Mouse (Mus musculus): Measurements from ENCODE around the gene Exoc4. TPM values are rescaled to one million over a fixed set of nuclear protein-coding genes. Genes with fewer than 3 reads are reported as not detected.

Gene Exoc4
- polyA plus RNA-seq, 2 experiments = 16.8 to 24.2 TPM

- WGBS = 81% methylated on average over 1 of the region's 1 CpGs
- Histone ChIP-seq H3K27me3 (ENCODE audit: control insufficient read depth, insufficient read depth, low read length) (no peaks in the 10 kb centered on the region), H3K27ac (replicated peaks; ENCODE audit: low read depth, low read length) (no peak overlapping the region)
Measured at GRCm38 (mm10) chr6:33540356-33540755, 291.5 kb downstream of the Exoc4 start.

GRCm38 (mm10) chr6:33542712-33543111 is 293.8 kb downstream of the Exoc4 start:
- Histone ChIP-seq H3K4me1 (ENCODE audit: control insufficient read depth, insufficient read depth, low read length) (no peaks in the 10 kb centered on the region), H3K9ac (ENCODE audit: low read depth, low read length, severe bottlenecking) (no peak overlapping the region), H3K4me2 (replicated peaks; ENCODE audit: low read depth, low read length, severe bottlenecking) (no peak overlapping the region), H3K36me3 (ENCODE audit: control insufficient read depth, insufficient read depth, low read length) (no peaks in the 10 kb centered on the region), H3K4me3 (replicated peaks; ENCODE audit: low read length) (no peak overlapping the region), H3K27ac (replicated peaks; ENCODE audit: low read depth, low read length) (no peak overlapping the region), H3K27me3 (ENCODE audit: control insufficient read depth, insufficient read depth, low read length) (no peaks in the 10 kb centered on the region), H3K9me3 (ENCODE audit: control insufficient read depth, low read length) (no peaks in the 10 kb centered on the region)
- DNase-seq (ENCODE audit: low spot score) = no peak
- no peak for TF ChIP-seq POLR2A (IDR thresholded peaks at IDR 0.05; ENCODE audit: borderline replicate concordance, extremely low read depth, insufficient read depth, insufficient read length)
- 76% methylated on average over 6 of the region's 6 CpGs for WGBS
- no peak for ATAC-seq (ENCODE audit: low FRiP score, low read depth)

More at GRCm38 (mm10) chr6:33540356-33540755, 291.5 kb downstream of the Exoc4 start:
- no peak for DNase-seq (ENCODE audit: low spot score)
- Histone ChIP-seq H3K4me2 (replicated peaks; ENCODE audit: low read depth, low read length, severe bottlenecking) (no peak overlapping the region), H3K36me3 (ENCODE audit: control insufficient read depth, insufficient read depth, low read length) (no peaks in the 10 kb centered on the region), H3K9ac (ENCODE audit: low read depth, low read length, severe bottlenecking) (no peak overlapping the region), H3K9me3 (ENCODE audit: control insufficient read depth, low read length) (no peaks in the 10 kb centered on the region), H3K4me3 (replicated peaks; ENCODE audit: low read length) (no peak overlapping the region), H3K4me1 (ENCODE audit: control insufficient read depth, insufficient read depth, low read length) (no peaks in the 10 kb centered on the region)
- ATAC-seq (ENCODE audit: low FRiP score, low read depth) = no peak
- TF ChIP-seq POLR2A (IDR thresholded peaks at IDR 0.05; ENCODE audit: borderline replicate concordance, extremely low read depth, insufficient read depth, insufficient read length) = no peak

GRCm38 (mm10) chr6:33551934-33552333 is 303.0 kb downstream of the Exoc4 start:
- ATAC-seq (ENCODE audit: low FRiP score, low read depth) = no peak
- WGBS = 46% methylated on average over 4 of the region's 4 CpGs
- H3K4me2 ChIP-seq (replicated peaks; ENCODE audit: low read depth, low read length, severe bottlenecking) = no peak overlapping the region
- no peak for TF ChIP-seq POLR2A (IDR thresholded peaks at IDR 0.05; ENCODE audit: borderline replicate concordance, extremely low read depth, insufficient read depth, insufficient read length)
- H3K4me1 ChIP-seq (ENCODE audit: control insufficient read depth, insufficient read depth, low read length) = peaks cover 8% of the 10 kb centered on the region
- no peak overlapping the region for H3K27ac ChIP-seq (replicated peaks; ENCODE audit: low read depth, low read length)
- H3K36me3 ChIP-seq (ENCODE audit: control insufficient read depth, insufficient read depth, low read length) = no peaks in the 10 kb centered on the region
- H3K9me3 ChIP-seq (ENCODE audit: control insufficient read depth, low read length) = no peaks in the 10 kb centered on the region
- H3K9ac ChIP-seq (ENCODE audit: low read depth, low read length, severe bottlenecking) = no peak overlapping the region
- no peaks in the 10 kb centered on the region for H3K27me3 ChIP-seq (ENCODE audit: control insufficient read depth, insufficient read depth, low read length)
- no peak overlapping the region for H3K4me3 ChIP-seq (replicated peaks; ENCODE audit: low read length)
- peak; percentile 42 for DNase-seq (ENCODE audit: low spot score)

- H3K4me1 ChIP-seq (ENCODE audit: control insufficient read depth, insufficient read depth, low read length) = no peaks in the 10 kb centered on the region
- H3K9me3 ChIP-seq (ENCODE audit: control insufficient read depth, low read length) = no peaks in the 10 kb centered on the region
- no peak overlapping the region for H3K27ac ChIP-seq (replicated peaks; ENCODE audit: low read depth, low read length)
- H3K4me2 ChIP-seq (replicated peaks; ENCODE audit: low read depth, low read length, severe bottlenecking) = no peak overlapping the region
- 88% methylated on average over 1 of the region's 1 CpGs for WGBS
- H3K9ac ChIP-seq (ENCODE audit: low read depth, low read length, severe bottlenecking) = no peak overlapping the region
- H3K4me3 ChIP-seq (replicated peaks; ENCODE audit: low read length) = no peak overlapping the region
- H3K36me3 ChIP-seq (ENCODE audit: control insufficient read depth, insufficient read depth, low read length) = no peaks in the 10 kb centered on the region
- ATAC-seq (ENCODE audit: low FRiP score, low read depth) (no peak), DNase-seq (ENCODE audit: low spot score) (no peak)
- no peak for TF ChIP-seq POLR2A (IDR thresholded peaks at IDR 0.05; ENCODE audit: borderline replicate concordance, extremely low read depth, insufficient read depth, insufficient read length)
- no peaks in the 10 kb centered on the region for H3K27me3 ChIP-seq (ENCODE audit: control insufficient read depth, insufficient read depth, low read length)
Measured at GRCm38 (mm10) chr6:33560925-33561324, 312.0 kb downstream of the Exoc4 start.

GRCm38 (mm10) chr6:33561911-33562310 is 313.0 kb downstream of the Exoc4 start:
- ATAC-seq (ENCODE audit: low FRiP score, low read depth) = no peak
- no peak for TF ChIP-seq POLR2A (IDR thresholded peaks at IDR 0.05; ENCODE audit: borderline replicate concordance, extremely low read depth, insufficient read depth, insufficient read length)
- DNase-seq (ENCODE audit: low spot score) = no peak

GRCm38 (mm10) chr6:33575947-33576346 is 327.1 kb downstream of the Exoc4 start:
- Histone ChIP-seq H3K9me3 (ENCODE audit: control insufficient read depth, low read length) (no peaks in the 10 kb centered on the region), H3K27me3 (ENCODE audit: control insufficient read depth, insufficient read depth, low read length) (no peaks in the 10 kb centered on the region), H3K4me2 (replicated peaks; ENCODE audit: low read depth, low read length, severe bottlenecking) (no peak overlapping the region), H3K9ac (ENCODE audit: low read depth, low read length, severe bottlenecking) (no peak overlapping the region), H3K4me1 (ENCODE audit: control insufficient read depth, insufficient read depth, low read length) (no peaks in the 10 kb centered on the region), H3K36me3 (ENCODE audit: control insufficient read depth, insufficient read depth, low read length) (no peaks in the 10 kb centered on the region), H3K4me3 (replicated peaks; ENCODE audit: low read length) (no peak overlapping the region), H3K27ac (replicated peaks; ENCODE audit: low read depth, low read length) (no peak overlapping the region)
- ATAC-seq (ENCODE audit: low FRiP score, low read depth) (no peak), DNase-seq (ENCODE audit: low spot score) (no peak)
- no peak for TF ChIP-seq POLR2A (IDR thresholded peaks at IDR 0.05; ENCODE audit: borderline replicate concordance, extremely low read depth, insufficient read depth, insufficient read length)
- 83% methylated on average over 4 of the region's 4 CpGs for WGBS

More at GRCm38 (mm10) chr6:33561911-33562310, 313.0 kb downstream of the Exoc4 start:
- H3K4me2 ChIP-seq (replicated peaks; ENCODE audit: low read depth, low read length, severe bottlenecking) = no peak overlapping the region
- H3K9ac ChIP-seq (ENCODE audit: low read depth, low read length, severe bottlenecking) = no peak overlapping the region
- H3K36me3 ChIP-seq (ENCODE audit: control insufficient read depth, insufficient read depth, low read length) = no peaks in the 10 kb centered on the region
- 86% methylated on average over 2 of the region's 2 CpGs for WGBS
- no peaks in the 10 kb centered on the region for H3K9me3 ChIP-seq (ENCODE audit: control insufficient read depth, low read length)
- no peaks in the 10 kb centered on the region for H3K27me3 ChIP-seq (ENCODE audit: control insufficient read depth, insufficient read depth, low read length)
- no peak overlapping the region for H3K4me3 ChIP-seq (replicated peaks; ENCODE audit: low read length)
- no peaks in the 10 kb centered on the region for H3K4me1 ChIP-seq (ENCODE audit: control insufficient read depth, insufficient read depth, low read length)
- H3K27ac ChIP-seq (replicated peaks; ENCODE audit: low read depth, low read length) = no peak overlapping the region

Measured in limb, embryonic 14.5 days (tissue).